Mouse (Mus musculus) liver, embryonic 13.5 days (tissue): ENCODE measurements around the gene Gmeb2. TPM values are rescaled to one million over a fixed set of nuclear protein-coding genes. Genes with fewer than 3 reads are reported as not detected.
A peak's percentile ranks its signal among the peaks of the same experiment; 100 is the strongest.
"Not testable (repeated sequence)": the region's sequence is repeated elsewhere in the genome, so short reads cannot be mapped to it uniquely, and the experiment has no call there.

Source experiments
- ATAC-seq: fragments of 200-750 bp; cut with Nextera tagmentation; 2 replicates; pipeline ENCODE4 v1.8.0; 2017; ENCODE audit warnings: low read depth, mild to moderate bottlenecking, moderate number of reproducible peaks, moderate library complexity
- DNase-seq: peaks from one replicate; pipeline ENCODE4 v3.0.0; 2022
- H3K27ac ChIP-seq: fragments of 300-500 bp; sonication (generic); 2 replicates; pipeline ENCODE4 v1.5.1; 2015; ENCODE audit warnings: moderate library complexity, mild to moderate bottlenecking, inconsistent platforms
- H3K27me3 ChIP-seq: fragments of 300-500 bp; sonication (generic); 2 replicates; pipeline ENCODE4 v1.6.1; 2015; ENCODE audit warnings: mild to moderate bottlenecking, inconsistent platforms
- H3K36me3 ChIP-seq: fragments of 300-500 bp; sonication (generic); 2 replicates; pipeline ENCODE4 v1.6.1; 2015; ENCODE audit warnings: mild to moderate bottlenecking, inconsistent platforms
- H3K4me1 ChIP-seq: fragments of 300-500 bp; sonication (generic); replicated peaks from 2 replicates; pipeline ENCODE4 v1.6.1; 2015; ENCODE audit warnings: inconsistent platforms
- H3K4me2 ChIP-seq: fragments of 300-500 bp; sonication (generic); 2 replicates; pipeline ENCODE4 v1.6.1; 2015; ENCODE audit warnings: inconsistent platforms, mild to moderate bottlenecking, moderate library complexity
- H3K4me3 ChIP-seq: fragments of 300-500 bp; sonication (generic); replicated peaks from 2 replicates; pipeline ENCODE4 v1.5.1; 2015; ENCODE audit warnings: mild to moderate bottlenecking, inconsistent platforms
- H3K9ac ChIP-seq: fragments of 300-500 bp; sonication (generic); 2 replicates; pipeline ENCODE4 v1.6.1; 2015; ENCODE audit warnings: mild to moderate bottlenecking, inconsistent platforms
- H3K9me3 ChIP-seq: fragments of 300-500 bp; sonication (generic); replicated peaks from 2 replicates; pipeline ENCODE4 v1.6.1; 2016; ENCODE audit warnings: inconsistent platforms
- WGBS: fragments of 180-500 bp; shearing (Covaris S2); methylation state at CpG from one replicate; pipeline ENCODE4 v1.1.7; 2015; ENCODE audit not compliant: insufficient replicate concordance; 5-methylcytosine and 5-hydroxymethylcytosine counted together
- polyA plus RNA-seq: library from polyadenylated mRNA; unstranded; fragments of >200 nt; fragmentation: Nextera tagmentation; extraction: Ambion mirVana; gene quantifications from 2 replicates; pipeline ENCODE4 v1.2.1, GENCODE M21; 2015

Gmeb2 gene
- 8.1 and 9.3 TPM in 2 replicates for polyA plus RNA-seq

DNA sequence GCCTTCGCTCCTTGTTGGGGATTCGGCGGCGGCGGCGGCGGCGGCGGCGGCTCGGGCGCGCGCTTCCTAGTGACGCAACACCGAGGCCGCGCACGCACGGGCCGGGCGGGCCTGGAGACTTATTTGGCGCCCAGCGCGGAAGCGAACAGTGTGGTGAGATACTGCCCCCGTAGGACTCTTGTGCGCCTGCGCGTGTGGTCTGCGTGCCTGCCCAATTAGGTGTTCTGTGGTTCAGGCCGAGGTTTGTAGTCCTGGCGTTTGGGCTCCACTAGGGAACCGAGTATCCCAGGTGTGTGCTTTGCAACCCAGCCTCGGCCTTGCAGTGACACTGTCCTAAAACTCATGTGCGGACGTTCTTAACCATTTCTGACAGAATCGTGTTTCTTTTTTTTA is at the start of gene Gmeb2:
TSS of gene Gmeb2 (minus strand) at position 78 of the 393 bp plus-strand sequence.
- not testable (repeated sequence) for H3K27me3 ChIP-seq, H3K9me3 ChIP-seq
- under 1% methylated on average over 24 of the region's 38 CpGs for WGBS
- ATAC-seq, result peak; percentile 94
- Histone ChIP-seq H3K36me3 (peaks cover 23% of the 10 kb centered on the region), H3K27ac (peak within 1 kb of the TSS; percentile 91), H3K4me1 (peaks cover 42% of the 10 kb centered on the region), H3K4me2 (peak within 1 kb of the TSS; percentile 79), H3K9ac (peak within 1 kb of the TSS; percentile 90), H3K4me3 (peak within 1 kb of the TSS; percentile 80)
- DNase-seq, result peak; percentile 94

DNA sequence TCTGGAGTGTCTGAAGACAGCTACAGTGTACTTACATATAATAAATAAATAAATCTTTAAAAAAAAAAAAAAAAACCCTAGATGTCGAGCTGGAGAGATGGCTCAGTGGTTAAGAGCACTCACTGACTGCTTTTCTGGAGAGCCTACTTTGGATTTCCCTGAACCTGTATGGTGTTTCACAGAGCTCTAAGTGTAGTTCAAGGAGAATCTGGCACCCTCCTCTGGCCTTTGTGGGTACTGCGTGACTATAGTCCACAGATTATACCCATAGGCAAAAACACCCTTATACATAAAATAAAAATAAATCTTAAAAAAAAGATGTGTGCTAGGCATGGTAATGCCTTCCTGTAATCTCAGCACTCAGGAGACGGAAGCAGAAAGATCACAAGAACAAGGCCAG is 46.2 kb upstream of the Gmeb2 start:
- Histone ChIP-seq H3K9me3 (no peaks in the 10 kb centered on the region), H3K4me3 (no peak overlapping the region), H3K4me1 (no peaks in the 10 kb centered on the region), H3K36me3 (peaks cover 82% of the 10 kb centered on the region), H3K9ac (no peak overlapping the region), H3K27me3 (no peaks in the 10 kb centered on the region), H3K27ac (no peak overlapping the region), H3K4me2 (no peak overlapping the region)
- ATAC-seq (peak; percentile 70), DNase-seq (peak; percentile 35)
- WGBS, result 54% methylated on average over 3 of the region's 3 CpGs

DNA sequence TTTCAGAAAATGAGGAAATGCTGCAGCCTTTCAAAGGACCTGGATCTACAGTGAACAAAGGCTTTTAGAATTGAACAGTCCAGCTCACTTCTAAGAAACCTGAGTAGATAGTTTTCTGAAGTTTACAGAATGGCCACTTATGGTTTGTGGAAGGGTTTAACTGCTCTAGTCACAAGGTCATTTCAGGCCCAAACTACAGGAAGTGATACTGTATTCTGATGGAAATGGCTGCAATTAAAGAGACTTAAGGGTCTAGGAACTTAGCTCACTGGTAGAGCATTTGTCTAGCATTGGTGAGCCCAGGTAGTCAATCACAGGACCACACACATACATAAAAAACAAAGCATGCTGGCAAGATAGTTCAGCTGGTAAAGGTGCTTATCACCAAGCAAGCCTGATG is 44.7 kb upstream of the Gmeb2 start:
- no peaks in the 10 kb centered on the region for H3K4me1 ChIP-seq

DNA sequence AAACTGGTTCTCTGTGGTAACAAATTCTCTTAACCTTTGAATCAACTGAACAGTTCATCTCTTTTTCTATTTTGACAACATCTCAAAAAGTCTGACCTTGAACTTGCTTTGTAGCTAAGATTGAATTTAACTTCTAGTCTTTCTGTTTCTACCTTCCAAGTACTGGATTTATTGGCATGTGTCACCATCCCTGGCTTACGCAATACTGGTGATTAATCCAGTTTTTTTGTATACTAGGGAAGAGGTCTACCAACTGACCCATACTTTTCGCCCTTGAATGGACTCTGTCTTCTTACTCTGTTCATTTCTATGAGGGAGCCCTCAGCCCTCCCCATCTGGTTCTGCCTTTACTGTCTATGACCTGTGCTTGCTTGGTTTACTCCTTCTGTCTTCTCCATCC is 38.3 kb upstream of the Gmeb2 start:
- Histone ChIP-seq H3K4me3 (no peak overlapping the region), H3K27ac (no peak overlapping the region), H3K4me1 (peaks cover under 1% of the 10 kb centered on the region), H3K9ac (no peak overlapping the region), H3K9me3 (no peaks in the 10 kb centered on the region), H3K27me3 (no peaks in the 10 kb centered on the region), H3K4me2 (no peak overlapping the region), H3K36me3 (peaks cover 93% of the 10 kb centered on the region)
- 79% methylated on average over 2 of the region's 2 CpGs for WGBS
- no peak for DNase-seq
- no peak for ATAC-seq

More for the DNA sequence above, 44.7 kb upstream of the Gmeb2 start:
- ATAC-seq, result no peak
- Histone ChIP-seq H3K4me2 (no peak overlapping the region), H3K27ac (no peak overlapping the region), H3K9me3 (no peaks in the 10 kb centered on the region), H3K4me3 (no peak overlapping the region), H3K36me3 (peaks cover 82% of the 10 kb centered on the region), H3K27me3 (no peaks in the 10 kb centered on the region), H3K9ac (no peak overlapping the region)
- no peak for DNase-seq

DNA sequence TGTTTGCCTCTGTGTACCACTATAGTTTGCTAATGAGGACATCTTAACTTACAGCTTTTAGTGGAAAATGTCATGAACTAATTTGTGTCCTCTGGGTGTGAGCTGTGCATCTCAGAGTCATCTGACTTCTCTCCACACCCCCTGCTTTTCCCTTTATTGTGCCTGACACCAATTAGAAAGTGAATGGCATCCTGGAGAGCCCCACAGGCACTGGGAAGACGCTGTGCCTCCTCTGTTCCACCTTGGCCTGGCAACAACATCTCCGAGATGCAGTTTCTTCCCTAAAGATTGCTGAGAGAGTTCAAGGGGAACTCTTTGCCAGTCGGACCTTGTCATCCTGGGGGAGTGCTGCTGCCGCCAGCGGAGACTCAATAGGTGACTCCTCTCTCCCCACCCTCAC is 34.3 kb upstream of the Gmeb2 start:
- H3K4me3 ChIP-seq, result no peak overlapping the region
- H3K27me3 ChIP-seq, result peaks cover 14% of the 10 kb centered on the region
- peaks cover 18% of the 10 kb centered on the region for H3K4me1 ChIP-seq
- WGBS, result 84% methylated on average over 5 of the region's 5 CpGs
- H3K27ac ChIP-seq, result no peak overlapping the region
- H3K36me3 ChIP-seq, result peaks cover 54% of the 10 kb centered on the region
- no peak overlapping the region for H3K9ac ChIP-seq
- DNase-seq, result no peak
- ATAC-seq, result no peak
- no peaks in the 10 kb centered on the region for H3K9me3 ChIP-seq
- no peak overlapping the region for H3K4me2 ChIP-seq

DNA sequence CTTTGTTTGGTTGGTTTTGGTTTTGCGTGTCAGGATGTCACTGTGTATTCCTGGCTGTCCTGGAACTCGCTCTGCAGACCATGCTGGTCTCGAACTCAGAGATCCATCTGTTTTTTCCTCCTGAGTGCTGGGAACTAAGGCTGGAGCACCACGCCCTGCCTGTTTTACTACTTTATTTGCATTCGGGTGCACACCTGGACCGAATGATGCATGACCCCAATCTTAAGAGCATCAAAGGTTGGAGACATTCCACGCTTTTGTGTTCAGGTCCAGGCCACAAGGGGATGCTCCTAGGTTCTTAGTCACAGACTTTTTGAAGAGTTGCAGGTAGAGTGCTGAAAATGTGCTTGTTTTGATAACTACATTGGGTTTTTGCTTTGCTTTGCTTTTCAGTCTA is 32.3 kb upstream of the Gmeb2 start:
- Histone ChIP-seq H3K9me3 (no peaks in the 10 kb centered on the region), H3K4me3 (peak overlapping the region; percentile 74), H3K27ac (peak overlapping the region; percentile 94), H3K9ac (peak overlapping the region; percentile 81), H3K4me2 (peak overlapping the region; percentile 89), H3K27me3 (peaks cover 34% of the 10 kb centered on the region), H3K4me1 (peaks cover 18% of the 10 kb centered on the region), H3K36me3 (peaks cover 33% of the 10 kb centered on the region)
- ATAC-seq, result peak; percentile 21
- DNase-seq, result no peak
- 12% methylated on average over 7 of the region's 7 CpGs for WGBS

DNA sequence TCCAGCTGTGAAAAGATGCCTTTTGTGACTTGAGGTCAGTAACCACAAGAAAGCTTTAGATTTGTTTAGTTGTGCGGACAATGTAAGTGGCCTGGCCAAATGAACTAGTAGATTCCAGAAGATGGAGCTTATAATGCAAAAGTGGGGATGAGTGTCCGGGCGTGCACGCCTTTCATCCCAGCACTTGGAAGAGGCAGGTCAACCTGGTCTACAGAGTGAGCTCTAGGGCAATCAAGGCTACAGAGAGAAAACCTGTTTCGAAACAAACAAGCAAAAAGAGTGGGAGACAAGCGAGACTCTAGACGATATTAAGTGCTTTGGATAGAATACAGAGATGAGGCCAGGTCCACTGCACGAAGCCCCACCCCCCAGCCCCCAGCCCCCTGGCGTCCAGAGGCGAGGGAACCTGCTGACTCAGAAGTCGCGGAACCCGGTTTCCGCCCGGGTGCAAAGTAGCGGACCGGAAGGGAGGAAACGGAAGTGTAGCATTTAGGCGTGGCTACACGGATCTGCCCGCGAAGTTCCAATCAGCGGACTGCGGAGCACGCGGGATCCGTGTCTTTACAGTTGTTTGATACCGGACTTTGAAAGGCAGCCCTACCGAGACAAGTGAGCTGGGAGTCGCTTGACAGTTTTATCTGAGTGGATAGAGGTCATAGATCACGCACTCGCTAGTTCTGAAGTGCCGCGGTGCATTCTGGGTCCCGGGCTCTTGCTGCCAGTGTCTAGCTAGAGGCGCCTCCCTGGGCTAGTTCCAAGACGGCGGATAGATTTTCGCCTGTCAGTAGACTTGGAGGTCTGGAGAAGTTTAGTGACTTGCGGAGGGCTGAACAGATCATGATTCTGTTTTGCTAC is 31.6 kb upstream of the Gmeb2 start, which contains the start of gene Rtel1:
TSS of gene Rtel1 (plus strand) at position 492 of the 855 bp plus-strand sequence.
- Histone ChIP-seq H3K4me2 (peak within 1 kb of the TSS; percentile 89), H3K36me3 (peaks cover 27% of the 10 kb centered on the region), H3K4me3 (peak within 1 kb of the TSS; percentile 74), H3K27ac (peak within 1 kb of the TSS; percentile 94), H3K9ac (peak within 1 kb of the TSS; percentile 81), H3K9me3 (no peaks in the 10 kb centered on the region), H3K27me3 (peaks cover 41% of the 10 kb centered on the region), H3K4me1 (peaks cover 18% of the 10 kb centered on the region)
- DNase-seq, result peak; percentile 77
- ATAC-seq, result peak; percentile 93
- WGBS, result 4% methylated on average over 40 of the region's 40 CpGs

DNA sequence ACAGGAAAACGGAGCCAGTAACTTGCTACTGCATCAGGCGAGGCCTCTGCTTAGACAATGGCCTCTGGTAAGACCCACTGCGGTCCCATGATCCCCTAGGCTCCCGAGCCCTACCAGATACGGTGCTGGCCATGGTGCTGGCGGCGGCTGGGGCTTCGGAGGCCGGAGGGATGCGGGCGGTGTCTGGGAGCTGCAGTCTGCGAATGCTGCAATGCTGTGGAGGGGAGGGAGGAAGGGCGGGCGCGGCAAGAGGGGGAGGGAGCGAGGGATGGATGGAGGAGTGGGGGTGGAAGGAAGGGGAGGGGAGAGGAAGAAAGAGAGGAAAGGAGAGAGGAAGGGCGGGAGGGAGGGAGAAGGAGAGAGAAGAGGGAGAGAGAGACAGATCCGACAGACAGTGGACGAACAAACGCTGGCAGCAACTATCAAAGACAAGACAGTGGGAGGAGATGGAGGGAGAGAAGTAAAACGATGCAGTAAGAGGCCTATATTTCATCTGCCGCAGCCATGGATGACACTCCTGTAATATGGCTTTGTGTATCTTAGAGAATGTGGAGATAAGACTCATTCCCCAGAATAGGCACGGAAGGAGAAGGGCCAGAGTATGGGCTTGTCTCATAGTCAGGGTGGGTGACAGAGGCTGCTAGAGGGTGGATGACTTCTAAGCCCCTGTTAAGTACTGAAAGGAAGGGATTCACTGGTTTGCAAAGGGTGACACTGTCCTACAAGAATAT is 26.4 kb upstream of the Gmeb2 start, which contains the start of gene Stmn3:
TSS of gene Stmn3 (minus strand) at position 421 of the 731 bp plus-strand sequence.
- Histone ChIP-seq H3K36me3 (no peaks in the 10 kb centered on the region), H3K27ac (no peak within 1 kb of the TSS), H3K4me2 (peak within 1 kb of the TSS; percentile 37), H3K4me3 (0 out of 2 replicates have a peak within 1 kb of the TSS, but pooled peaks have one; percentile 10), H3K9ac (no peak within 1 kb of the TSS), H3K27me3 (peaks cover 86% of the 10 kb centered on the region), H3K4me1 (peaks cover 12% of the 10 kb centered on the region), H3K9me3 (no peaks in the 10 kb centered on the region)
- DNase-seq (peak; percentile 21), ATAC-seq (no peak)
- WGBS, result 9% methylated on average over 23 of the region's 23 CpGs

DNA sequence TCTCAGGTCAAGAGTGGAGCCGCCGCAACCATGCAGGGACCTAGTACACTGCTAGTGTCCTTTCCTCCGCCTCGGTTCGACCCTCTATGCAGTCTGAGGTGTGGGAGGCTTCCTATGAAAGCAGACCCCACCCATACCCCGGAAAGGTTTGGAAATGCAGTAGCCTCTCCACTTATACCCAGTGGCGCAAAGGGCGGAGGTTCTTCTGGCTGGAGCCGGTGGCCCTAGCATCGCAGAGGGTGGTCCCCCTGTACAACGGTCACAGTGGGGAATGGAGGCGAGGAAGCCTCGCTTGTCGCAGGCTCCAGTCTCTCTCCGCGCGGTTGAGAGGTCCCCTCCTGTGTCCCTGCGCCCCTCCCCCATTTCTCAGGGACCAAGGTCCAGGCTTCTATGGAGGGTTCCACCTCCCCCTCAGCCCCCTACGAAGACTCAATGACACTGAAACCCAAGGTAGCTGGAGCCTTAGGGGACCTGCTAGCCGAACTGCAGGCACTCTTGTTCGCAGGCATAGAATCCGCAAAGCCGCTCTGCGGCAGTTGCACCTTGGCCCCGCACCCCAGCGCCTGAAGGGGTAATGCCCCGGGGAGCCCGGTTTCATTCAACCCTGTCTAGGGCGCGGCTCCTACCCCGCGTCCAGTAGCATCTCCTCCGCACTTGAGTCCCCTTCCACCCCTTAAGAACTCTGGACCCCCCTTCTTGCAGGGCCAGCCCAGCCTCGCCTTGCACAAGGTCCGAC is 25.7 kb upstream of the Gmeb2 start:
- no peak for DNase-seq
- no peaks in the 10 kb centered on the region for H3K36me3 ChIP-seq
- peak overlapping the region; percentile 37 for H3K4me2 ChIP-seq
- ATAC-seq, result no peak
- peaks cover 7% of the 10 kb centered on the region; the same call in 1 of the 2 replicates for H3K4me1 ChIP-seq
- no peak overlapping the region for H3K27ac ChIP-seq
- H3K27me3 ChIP-seq, result peaks cover 91% of the 10 kb centered on the region
- WGBS, result 6% methylated on average over 35 of the region's 35 CpGs
- H3K9ac ChIP-seq, result no peak overlapping the region
- H3K4me3 ChIP-seq, result 0 out of 2 replicates have a peak overlapping the region, but pooled peaks have one; percentile 10
- no peaks in the 10 kb centered on the region for H3K9me3 ChIP-seq

DNA sequence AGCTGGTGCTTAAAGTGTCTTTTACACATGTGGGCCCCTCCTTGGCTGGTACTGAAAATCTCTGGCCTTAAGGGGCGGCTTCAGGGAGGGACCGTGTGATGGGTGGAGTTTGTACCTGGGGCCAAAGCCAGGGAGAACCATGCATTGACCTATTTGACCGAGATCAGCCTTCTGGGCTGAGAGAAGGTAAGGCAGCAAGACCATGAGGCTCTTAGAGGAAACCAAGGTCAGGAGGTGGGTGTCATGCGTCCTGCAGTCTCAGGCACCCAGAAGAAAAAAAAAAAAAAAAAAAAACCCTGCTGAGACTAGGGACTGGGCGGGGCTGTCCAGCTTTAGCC is 25.1 kb upstream of the Gmeb2 start:
- peaks cover 91% of the 10 kb centered on the region for H3K27me3 ChIP-seq
- H3K9ac ChIP-seq, result no peak overlapping the region
- H3K4me2 ChIP-seq, result no peak overlapping the region
- peaks cover 7% of the 10 kb centered on the region; the same call in 1 of the 2 replicates for H3K4me1 ChIP-seq
- H3K36me3 ChIP-seq, result no peaks in the 10 kb centered on the region
- H3K4me3 ChIP-seq, result no peak overlapping the region
- WGBS, result 16% methylated on average over 5 of the region's 5 CpGs
- H3K9me3 ChIP-seq, result no peaks in the 10 kb centered on the region
- ATAC-seq, result no peak
- DNase-seq, result no peak
- H3K27ac ChIP-seq, result no peak overlapping the region

DNA sequence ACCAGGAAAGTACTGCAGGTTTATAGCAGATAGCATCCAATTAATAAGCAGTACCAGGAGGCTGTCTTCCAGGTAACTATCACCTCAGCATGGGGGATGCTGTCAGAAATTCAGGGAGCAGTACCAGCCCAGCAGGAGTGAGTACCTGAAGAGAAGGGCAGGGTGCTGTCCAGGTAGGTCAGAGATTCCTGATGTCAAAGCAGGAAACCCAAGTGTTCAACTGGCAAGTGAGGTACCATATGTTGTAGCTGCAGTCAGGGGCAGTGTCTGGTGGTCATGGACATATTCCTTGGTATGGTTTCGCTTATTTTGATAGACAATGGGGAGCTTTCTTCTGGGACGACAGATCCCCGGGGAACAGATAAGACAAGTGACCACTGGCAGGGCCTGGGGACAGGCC is 24.6 kb upstream of the Gmeb2 start:
- Histone ChIP-seq H3K36me3 (no peaks in the 10 kb centered on the region), H3K27me3 (peaks cover 93% of the 10 kb centered on the region), H3K4me3 (no peak overlapping the region), H3K9ac (no peak overlapping the region), H3K27ac (no peak overlapping the region), H3K9me3 (no peaks in the 10 kb centered on the region), H3K4me1 (peaks cover 7% of the 10 kb centered on the region; the same call in 1 of the 2 replicates), H3K4me2 (no peak overlapping the region)
- ATAC-seq (no peak), DNase-seq (no peak)
- WGBS, result 66% methylated on average over 3 of the region's 3 CpGs
